Mouse (Mus musculus) bone marrow macrophage, adult 2 months (primary cell): ENCODE measurements around the gene 6330409D20Rik.

Source experiments
- CTCF ChIP-seq: IDR thresholded peaks from 2 replicates; pipeline ENCODE4 v1.5.1; 2012; ENCODE audit warnings: low read depth, mild to moderate bottlenecking, low read length, moderate library complexity
- POLR2A ChIP-seq: IDR thresholded peaks from 2 replicates; pipeline ENCODE4 v1.6.1; 2012; ENCODE audit warnings: mild to moderate bottlenecking, low read depth, low read length, borderline replicate concordance

- TF ChIP-seq CTCF (no peak), POLR2A (no peak)
Measured at GRCm38 (mm10) chr2:32731911-32732310, 8.9 kb downstream of the 6330409D20Rik start.
